Mouse (Mus musculus): ENCODE data around the gene Mfge8. TPM values are rescaled to one million over a fixed set of nuclear protein-coding genes. Genes with fewer than 3 reads are reported as not detected.

Mfge8 gene
- polyA plus RNA-seq, 1 experiment: 161 TPM

GRCm38 (mm10) chr7:79130385-79130784, 18.5 kb downstream of the Mfge8 start:
- no peak for DNase-seq (ENCODE audit: low spot score)

- no peak for DNase-seq (ENCODE audit: low spot score)
Measured at GRCm38 (mm10) chr7:79129883-79130282, 19.0 kb downstream of the Mfge8 start.

- DNase-seq (ENCODE audit: low spot score): no peak
Measured at GRCm38 (mm10) chr7:79123465-79123864, 25.4 kb downstream of the Mfge8 start.

- DNase-seq (ENCODE audit: low spot score): no peak
Measured at GRCm38 (mm10) chr7:79113848-79114247, 35.0 kb downstream of the Mfge8 start.

GRCm38 (mm10) chr7:79096492-79096891, 52.4 kb downstream of the Mfge8 start:
- DNase-seq (ENCODE audit: low spot score): no peak

GRCm38 (mm10) chr7:79089111-79089510, 59.7 kb downstream of the Mfge8 start:
- DNase-seq (ENCODE audit: low spot score): no peak

Other genes with a start within 250 kb of the Mfge8 start
- gene Isg20, start 235.6 kb downstream of the Mfge8 start, polyA plus RNA-seq (2012; rRNA removed): 41.1 and 42.0 TPM in 2 replicates
- not detected in 2 replicates for gene Acan, start 95.6 kb downstream of the Mfge8 start, polyA plus RNA-seq (2012; rRNA removed)
- 0.44 and 0.69 TPM in 2 replicates for gene Hapln3, start 18.0 kb downstream of the Mfge8 start, polyA plus RNA-seq (2012; rRNA removed)
- 14.9 and 27.9 TPM in 2 replicates for gene Abhd2, start 124.1 kb upstream of the Mfge8 start, polyA plus RNA-seq (2012; rRNA removed)
- 0.08 and 0.13 TPM in 2 replicates for gene Rlbp1, start 238.0 kb upstream of the Mfge8 start, polyA plus RNA-seq (2012; rRNA removed)
- gene Fanci, start 242.9 kb upstream of the Mfge8 start, polyA plus RNA-seq (2012; rRNA removed): 0.80 and 0.99 TPM in 2 replicates